Mouse (Mus musculus): ENCODE data around the gene Slx4ip. TPM values are rescaled to one million over a fixed set of nuclear protein-coding genes. Genes with fewer than 3 reads are reported as not detected.

Gene Slx4ip
- polyA plus RNA-seq, 1 experiment from 2014 or later: 2.7 TPM

DNA sequence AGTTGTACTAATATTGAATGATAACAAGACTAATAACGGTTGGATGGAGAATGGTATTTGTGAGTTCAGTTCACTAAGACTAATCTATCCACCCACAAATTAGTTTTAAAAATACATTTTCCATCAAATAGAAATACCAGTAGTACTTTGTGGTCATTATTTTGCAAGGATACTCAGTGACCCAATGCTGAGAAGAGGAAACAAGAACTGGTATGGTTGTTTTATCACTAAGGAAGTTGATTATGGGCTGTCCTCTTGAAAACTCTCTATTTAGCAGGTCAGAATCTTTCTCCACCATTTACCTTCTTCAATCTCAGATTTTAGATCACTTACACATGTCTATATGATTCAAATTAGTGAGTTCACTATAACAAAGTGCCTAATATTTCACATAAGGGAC lies 111.0 kb downstream of the Slx4ip start:
- Histone ChIP-seq H3K9ac (no peak overlapping the region), H3K4me2 (no peak overlapping the region), H3K4me3 (replicated peaks) (no peak overlapping the region), H3K36me3 (no peaks in the 10 kb centered on the region), H3K27me3 (no peaks in the 10 kb centered on the region), H3K27ac (no peak overlapping the region), H3K4me1 (replicated peaks) (no peaks in the 10 kb centered on the region), H3K9me3 (replicated peaks) (no peaks in the 10 kb centered on the region)
- no peak for ATAC-seq (ENCODE audit: low read depth)
- 77% methylated on average over 1 of the region's 1 CpGs for WGBS (ENCODE audit: insufficient replicate concordance)
- DNase-seq: no peak

DNA sequence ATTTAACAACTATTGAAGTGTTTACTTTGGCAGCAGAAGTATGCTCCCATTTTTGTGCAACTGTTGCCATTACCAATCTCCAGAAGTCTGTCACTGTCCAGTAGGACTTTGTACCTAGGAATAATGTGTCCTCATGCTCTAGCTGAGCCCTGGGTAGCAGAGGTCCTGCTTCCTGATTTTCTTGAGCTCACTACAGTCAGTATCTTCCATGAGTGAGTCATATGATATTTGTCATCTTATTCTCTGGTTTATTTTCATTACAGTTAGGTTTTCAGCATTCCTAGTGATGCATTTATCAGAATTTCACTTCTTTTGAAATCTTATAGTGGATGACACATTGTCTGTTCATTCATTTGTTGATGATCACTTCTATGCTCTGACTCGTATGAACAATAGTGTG lies 115.6 kb downstream of the Slx4ip start:
- H3K4me1 ChIP-seq (replicated peaks): no peaks in the 10 kb centered on the region
- no peaks in the 10 kb centered on the region for H3K27me3 ChIP-seq
- 66% methylated on average over 1 of the region's 1 CpGs for WGBS (ENCODE audit: insufficient replicate concordance)
- ATAC-seq (ENCODE audit: low read depth): peak; percentile 36; the same call in 1 of the 2 replicates
- H3K4me3 ChIP-seq (replicated peaks): no peak overlapping the region
- DNase-seq: no peak
- H3K4me2 ChIP-seq: no peak overlapping the region
- H3K9ac ChIP-seq: no peak overlapping the region
- no peaks in the 10 kb centered on the region for H3K9me3 ChIP-seq (replicated peaks)
- no peaks in the 10 kb centered on the region for H3K36me3 ChIP-seq
- H3K27ac ChIP-seq: no peak overlapping the region

DNA sequence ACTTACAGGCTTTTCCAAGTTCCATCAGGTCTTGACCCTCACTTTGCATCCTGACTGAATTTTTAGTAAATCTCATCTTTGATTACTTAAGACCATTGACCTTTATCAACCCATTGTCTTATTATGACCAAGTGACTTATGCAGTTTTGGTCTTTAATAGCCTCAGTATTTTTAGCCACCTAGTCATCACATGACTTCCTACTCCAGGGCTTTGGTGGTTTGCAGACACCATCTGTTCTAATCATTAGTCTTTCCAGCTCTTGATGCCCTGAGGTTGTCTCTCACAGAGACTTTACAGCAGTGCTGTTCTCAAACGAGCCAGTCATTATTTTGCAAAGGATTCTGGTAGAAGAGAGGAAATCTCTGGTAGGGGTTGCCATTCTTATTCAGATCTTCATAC lies 121.0 kb downstream of the Slx4ip start:
- H3K9me3 ChIP-seq (replicated peaks): no peaks in the 10 kb centered on the region
- no peaks in the 10 kb centered on the region for H3K36me3 ChIP-seq
- H3K27me3 ChIP-seq: no peaks in the 10 kb centered on the region
- H3K4me3 ChIP-seq (replicated peaks): no peak overlapping the region
- H3K9ac ChIP-seq: no peak overlapping the region
- ATAC-seq (ENCODE audit: low read depth) (no peak), DNase-seq (no peak)
- H3K4me1 ChIP-seq (replicated peaks): no peaks in the 10 kb centered on the region
- WGBS (ENCODE audit: insufficient replicate concordance): 44% methylated on average over 1 of the region's 1 CpGs
- H3K4me2 ChIP-seq: no peak overlapping the region
- no peak overlapping the region for H3K27ac ChIP-seq

DNA sequence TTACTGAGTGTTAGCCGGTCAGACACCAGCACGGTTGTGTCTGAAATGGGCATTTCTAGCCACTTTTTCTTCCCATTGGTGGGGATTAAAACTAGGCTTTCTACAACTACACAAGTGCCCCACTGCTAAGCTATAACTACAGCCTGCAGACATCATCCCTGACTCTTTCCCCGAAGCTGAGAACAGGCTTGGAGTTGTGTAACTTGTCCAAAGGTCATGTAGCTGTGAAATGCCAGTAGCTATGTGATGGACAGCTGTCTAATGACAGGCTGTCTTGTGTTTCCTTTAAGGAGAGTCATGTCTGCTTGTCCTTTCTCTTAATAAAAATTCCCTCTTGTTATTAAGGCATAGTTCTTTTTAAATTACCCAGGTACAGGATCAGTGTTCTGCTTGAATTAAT lies 122.1 kb downstream of the Slx4ip start:
- WGBS (ENCODE audit: insufficient replicate concordance): 69% methylated on average over 3 of the region's 3 CpGs

DNA sequence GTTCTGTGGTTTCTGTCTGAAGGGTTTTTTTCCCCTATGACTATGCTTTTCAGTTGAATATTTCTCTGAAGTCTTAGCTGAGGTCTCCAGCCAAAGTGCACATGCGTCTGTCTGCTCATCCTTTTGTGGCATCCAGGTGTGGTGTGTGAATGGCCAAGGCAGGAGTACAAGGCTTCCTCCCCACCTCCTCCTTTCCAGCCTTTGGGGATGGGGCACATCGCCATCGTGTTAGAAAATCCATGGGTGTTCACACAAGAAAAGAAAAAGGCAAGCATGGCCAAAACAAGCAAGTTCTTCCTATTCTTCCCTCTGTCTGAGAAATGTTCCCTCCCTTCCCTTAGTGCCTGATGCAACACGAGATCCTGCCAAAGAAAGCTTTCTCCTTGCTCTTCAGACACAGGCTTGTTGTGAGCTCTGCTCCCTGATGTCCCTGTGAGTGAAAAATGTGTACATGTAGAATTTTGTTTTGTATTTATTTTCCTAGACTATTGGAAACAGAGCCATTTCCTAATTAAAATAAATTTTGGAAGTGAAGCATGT lies 122.9 kb downstream of the Slx4ip start:
- H3K36me3 ChIP-seq: no peaks in the 10 kb centered on the region
- no peak for ATAC-seq (ENCODE audit: low read depth)
- no peak overlapping the region for H3K9ac ChIP-seq
- DNase-seq: no peak
- no peaks in the 10 kb centered on the region for H3K9me3 ChIP-seq (replicated peaks)
- no peak overlapping the region for H3K4me2 ChIP-seq
- H3K27me3 ChIP-seq: no peaks in the 10 kb centered on the region
- 74% methylated on average over 4 of the region's 4 CpGs for WGBS (ENCODE audit: insufficient replicate concordance)
- no peak overlapping the region for H3K27ac ChIP-seq
- no peak overlapping the region for H3K4me3 ChIP-seq (replicated peaks)
- no peaks in the 10 kb centered on the region for H3K4me1 ChIP-seq (replicated peaks)

More for the DNA sequence above, 122.1 kb downstream of the Slx4ip start:
- DNase-seq: no peak
- Histone ChIP-seq H3K9ac (no peak overlapping the region), H3K36me3 (no peaks in the 10 kb centered on the region), H3K4me3 (replicated peaks) (no peak overlapping the region), H3K27ac (no peak overlapping the region), H3K4me1 (replicated peaks) (no peaks in the 10 kb centered on the region), H3K27me3 (no peaks in the 10 kb centered on the region), H3K9me3 (replicated peaks) (no peaks in the 10 kb centered on the region), H3K4me2 (no peak overlapping the region)
- ATAC-seq (ENCODE audit: low read depth): no peak

DNA sequence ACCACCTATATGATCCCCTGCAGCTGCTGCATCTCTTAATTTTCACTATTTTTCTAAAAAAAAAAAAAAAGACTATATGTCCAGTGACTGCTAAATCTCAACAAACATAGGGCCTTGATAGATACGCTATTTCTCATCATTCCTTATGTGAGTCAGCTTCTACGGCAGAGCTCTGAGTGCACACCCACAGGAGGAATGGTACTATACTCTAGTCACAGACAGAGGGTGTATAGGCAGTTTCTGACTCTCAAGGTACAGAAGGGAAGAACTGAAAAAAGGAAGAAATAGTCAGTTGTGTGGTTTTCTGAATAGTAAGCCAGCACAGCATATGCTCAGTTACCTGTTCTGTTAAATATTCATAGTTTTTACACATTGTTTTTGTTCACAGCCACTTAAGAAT lies 123.4 kb downstream of the Slx4ip start:
- Histone ChIP-seq H3K27me3 (no peaks in the 10 kb centered on the region), H3K36me3 (no peaks in the 10 kb centered on the region), H3K27ac (no peak overlapping the region), H3K9ac (no peak overlapping the region), H3K4me1 (replicated peaks) (no peaks in the 10 kb centered on the region), H3K9me3 (replicated peaks) (no peaks in the 10 kb centered on the region), H3K4me2 (no peak overlapping the region), H3K4me3 (replicated peaks) (no peak overlapping the region)
- ATAC-seq (ENCODE audit: low read depth) (no peak), DNase-seq (no peak)
- 87% methylated on average over 2 of the region's 2 CpGs for WGBS (ENCODE audit: insufficient replicate concordance)

DNA sequence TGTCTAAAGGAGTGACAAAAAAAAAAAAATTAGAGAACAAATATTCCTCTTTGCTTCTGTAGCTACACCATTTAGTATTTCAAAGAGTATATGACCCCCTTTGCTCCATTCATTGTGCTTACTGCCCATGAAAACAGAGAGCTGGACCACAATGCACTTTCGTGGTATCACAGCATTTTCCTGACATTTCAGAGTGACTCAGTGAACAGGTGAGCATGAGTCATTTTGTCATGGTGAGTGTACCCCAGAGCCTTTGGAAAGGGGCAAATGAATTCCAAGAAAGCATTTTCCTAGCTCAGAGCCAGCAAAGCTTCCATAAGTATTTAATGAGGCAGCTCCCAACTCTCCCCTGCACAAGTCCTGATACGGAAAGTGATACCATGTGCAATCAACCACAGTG lies 153.1 kb downstream of the Slx4ip start:
- Histone ChIP-seq H3K9ac (no peak overlapping the region), H3K9me3 (replicated peaks) (no peaks in the 10 kb centered on the region), H3K4me1 (replicated peaks) (no peaks in the 10 kb centered on the region), H3K4me2 (no peak overlapping the region), H3K36me3 (no peaks in the 10 kb centered on the region), H3K27ac (no peak overlapping the region), H3K27me3 (no peaks in the 10 kb centered on the region), H3K4me3 (replicated peaks) (no peak overlapping the region)
- WGBS (ENCODE audit: insufficient replicate concordance): 81% methylated on average over 2 of the region's 2 CpGs
- DNase-seq (no peak), ATAC-seq (ENCODE audit: low read depth) (no peak)

DNA sequence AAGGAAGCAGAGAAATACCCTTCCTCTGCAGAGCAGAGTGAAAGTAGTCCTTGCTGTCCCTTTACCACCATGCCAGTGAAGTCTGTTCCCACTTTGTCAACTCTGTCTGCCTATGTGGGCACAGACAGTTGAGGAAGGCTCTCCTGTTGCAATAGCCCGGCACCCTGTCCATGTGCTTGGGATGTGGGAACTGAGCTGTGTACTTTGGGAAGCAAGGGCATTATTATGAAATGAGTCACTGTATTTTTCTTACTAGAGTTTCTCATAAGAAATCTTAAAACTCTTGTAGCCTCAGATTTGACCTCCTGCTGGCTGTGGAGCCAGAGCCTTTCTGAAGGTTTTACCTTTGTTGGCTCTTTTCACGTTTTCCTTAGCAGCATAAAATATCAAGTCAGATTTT lies 158.3 kb downstream of the Slx4ip start:
- no peak for DNase-seq

DNA sequence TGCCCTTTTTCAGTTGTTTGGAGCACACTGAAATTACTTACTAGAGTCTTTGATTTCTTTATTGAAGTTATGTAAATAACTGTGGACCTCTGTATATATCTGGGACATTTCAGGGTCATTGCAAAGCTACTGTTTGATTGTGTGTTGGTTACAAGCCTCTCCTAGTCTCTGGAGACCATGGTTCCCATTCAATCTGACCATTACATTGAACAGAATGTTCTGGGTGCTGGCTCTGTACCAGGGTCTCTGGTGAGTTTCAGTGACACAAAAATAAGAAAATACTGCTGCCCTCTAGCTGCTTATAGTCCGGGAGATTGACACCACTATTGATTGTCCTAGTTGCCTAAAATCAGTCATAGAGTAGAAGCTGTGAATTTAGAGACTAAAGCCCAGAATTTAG lies 158.9 kb downstream of the Slx4ip start:
- no peak overlapping the region for H3K27ac ChIP-seq
- DNase-seq (no peak), ATAC-seq (ENCODE audit: low read depth) (no peak)
- H3K9me3 ChIP-seq (replicated peaks): 0 out of 2 replicates have a peak, but pooled peaks cover 2% of the 10 kb centered on the region
- no peaks in the 10 kb centered on the region for H3K4me1 ChIP-seq (replicated peaks)
- H3K4me3 ChIP-seq (replicated peaks): no peak overlapping the region
- no peak overlapping the region for H3K4me2 ChIP-seq
- no peaks in the 10 kb centered on the region for H3K27me3 ChIP-seq
- 60% methylated on average over 1 of the region's 1 CpGs for WGBS (ENCODE audit: insufficient replicate concordance)
- no peak overlapping the region for H3K9ac ChIP-seq
- no peaks in the 10 kb centered on the region for H3K36me3 ChIP-seq

More for the DNA sequence above, 158.3 kb downstream of the Slx4ip start:
- no peak for ATAC-seq (ENCODE audit: low read depth)
- no peak overlapping the region for H3K27ac ChIP-seq
- H3K9ac ChIP-seq: no peak overlapping the region
- no peaks in the 10 kb centered on the region for H3K27me3 ChIP-seq
- no peaks in the 10 kb centered on the region for H3K9me3 ChIP-seq (replicated peaks)
- H3K4me3 ChIP-seq (replicated peaks): no peak overlapping the region
- no peak overlapping the region for H3K4me2 ChIP-seq
- WGBS (ENCODE audit: insufficient replicate concordance): 83% methylated on average over 2 of the region's 2 CpGs
- H3K36me3 ChIP-seq: no peaks in the 10 kb centered on the region
- H3K4me1 ChIP-seq (replicated peaks): no peaks in the 10 kb centered on the region

DNA sequence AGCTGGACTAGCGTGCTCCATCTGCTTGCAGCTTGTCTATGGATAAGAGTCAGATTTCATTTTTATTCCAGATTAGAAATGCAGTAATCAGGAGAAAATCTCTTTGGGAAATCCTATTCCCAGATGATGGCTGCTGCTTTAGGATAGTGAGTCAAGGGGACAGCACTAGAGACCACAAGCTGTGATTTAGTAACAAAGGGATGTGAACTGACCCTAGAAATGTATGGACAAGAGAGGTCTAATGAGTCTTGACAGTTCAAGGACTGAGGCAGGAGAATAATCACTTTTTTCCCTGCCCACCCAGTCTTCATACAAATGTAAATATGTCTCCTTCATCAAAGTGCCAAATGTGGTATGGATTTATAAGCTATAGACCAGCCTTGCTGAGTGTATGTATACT lies 172.8 kb downstream of the Slx4ip start:
- no peaks in the 10 kb centered on the region for H3K4me1 ChIP-seq (replicated peaks)
- WGBS (ENCODE audit: insufficient replicate concordance): 76% methylated on average over 1 of the region's 1 CpGs
- ATAC-seq (ENCODE audit: low read depth): no peak

DNA sequence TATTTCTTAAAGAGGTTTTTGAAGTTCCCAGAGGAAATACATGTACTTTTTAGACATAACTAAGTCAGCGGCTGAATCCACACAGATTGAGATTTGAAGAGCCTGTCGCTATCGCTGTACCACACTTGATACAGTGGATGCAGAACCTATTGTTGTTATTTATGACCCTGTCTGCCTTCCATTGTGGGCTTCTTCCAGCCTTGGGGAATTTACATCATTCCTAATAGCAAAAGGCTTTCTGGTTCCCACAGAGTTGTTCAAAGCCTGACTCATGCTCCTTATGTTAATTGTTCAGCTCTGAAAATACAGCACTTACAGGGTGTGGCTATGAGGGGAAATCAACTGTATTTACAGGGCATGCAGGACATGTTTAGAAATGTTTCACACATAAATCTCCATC lies 173.5 kb downstream of the Slx4ip start:
- Histone ChIP-seq H3K4me2 (no peak overlapping the region), H3K36me3 (0 out of 2 replicates have a peak, but pooled peaks cover 8% of the 10 kb centered on the region), H3K4me1 (replicated peaks) (no peaks in the 10 kb centered on the region), H3K9me3 (replicated peaks) (no peaks in the 10 kb centered on the region), H3K9ac (no peak overlapping the region), H3K4me3 (replicated peaks) (no peak overlapping the region), H3K27me3 (no peaks in the 10 kb centered on the region), H3K27ac (no peak overlapping the region)
- 84% methylated on average over 3 of the region's 3 CpGs for WGBS (ENCODE audit: insufficient replicate concordance)
- DNase-seq: no peak
- no peak for ATAC-seq (ENCODE audit: low read depth)

More for the DNA sequence above, 172.8 kb downstream of the Slx4ip start:
- H3K27ac ChIP-seq: no peak overlapping the region
- no peak overlapping the region for H3K4me2 ChIP-seq
- no peak overlapping the region for H3K9ac ChIP-seq
- H3K27me3 ChIP-seq: no peaks in the 10 kb centered on the region
- no peak for DNase-seq
- H3K36me3 ChIP-seq: 0 out of 2 replicates have a peak, but pooled peaks cover 8% of the 10 kb centered on the region
- no peaks in the 10 kb centered on the region for H3K9me3 ChIP-seq (replicated peaks)
- no peak overlapping the region for H3K4me3 ChIP-seq (replicated peaks)

DNA sequence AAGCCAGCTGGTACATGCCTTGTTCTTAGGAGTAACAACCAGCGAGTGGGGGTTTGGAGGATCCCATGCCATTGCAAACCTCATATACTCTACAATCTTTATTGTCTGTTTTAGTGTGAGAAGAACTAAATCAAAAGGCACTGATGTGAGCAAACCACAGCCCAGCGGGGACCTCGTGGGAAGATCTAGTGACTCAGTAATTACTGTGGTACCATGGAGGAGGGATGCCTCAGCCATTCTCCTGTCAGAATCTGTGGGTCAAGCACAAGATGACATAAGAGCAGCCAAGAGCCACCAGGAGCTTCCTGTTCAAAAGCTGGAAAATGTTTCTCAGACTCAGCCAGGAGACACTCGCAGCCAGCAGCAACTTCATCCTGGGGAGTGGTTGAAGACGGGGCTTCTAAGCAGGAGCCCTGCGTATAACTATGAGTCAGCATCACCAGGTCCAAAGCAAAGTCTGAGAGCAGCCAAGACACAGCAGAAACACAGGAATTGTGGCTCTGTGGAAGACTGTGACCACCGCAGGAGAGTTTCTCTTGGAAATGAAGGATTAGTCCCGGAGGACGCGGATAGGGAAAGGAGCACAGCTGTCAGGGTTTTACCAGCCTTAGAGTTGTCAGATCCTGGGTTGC lies 176.6 kb downstream of the Slx4ip start:
- H3K4me1 ChIP-seq (replicated peaks): no peaks in the 10 kb centered on the region
- no peak overlapping the region for H3K9ac ChIP-seq
- DNase-seq (no peak), ATAC-seq (ENCODE audit: low read depth) (no peak)
- no peak overlapping the region for H3K4me2 ChIP-seq
- 0 out of 2 replicates have a peak, but pooled peaks cover 8% of the 10 kb centered on the region for H3K36me3 ChIP-seq
- WGBS (ENCODE audit: insufficient replicate concordance): 81% methylated on average over 10 of the region's 10 CpGs
- no peak overlapping the region for H3K27ac ChIP-seq
- H3K27me3 ChIP-seq: no peaks in the 10 kb centered on the region
- no peak overlapping the region for H3K4me3 ChIP-seq (replicated peaks)
- H3K9me3 ChIP-seq (replicated peaks): no peaks in the 10 kb centered on the region
